ENCODE assay signal across 8 mouse cellular contexts in genomic region chr13:21363719-21364118, GRCm38 (mm10). TPM values are rescaled to one million over a fixed set of nuclear protein-coding genes. Genes with fewer than 3 reads are reported as not detected.
DNase-seq lines count a peak whose midpoint lies in the region; ATAC-seq and TF ChIP-seq lines count a peak whose summit lies in the region.

No protein-coding gene starts in this region.

- H3K36me3 ChIP-seq in lung, embryonic 14.5 days (ENCODE audit: insufficient read depth) = peaks cover 21% of the 10 kb centered on the region
- no peaks in the 10 kb centered on the region for H3K36me3 ChIP-seq in hindbrain, embryonic 11.5 days (ENCODE audit: control insufficient read depth, insufficient read depth, low read length)
- H3K36me3 ChIP-seq in midbrain, embryonic 14.5 days (ENCODE audit: control insufficient read depth, insufficient read depth, low read length) = peaks cover 16% of the 10 kb centered on the region

- peaks cover 3% of the 10 kb centered on the region; the same call in 1 of the 2 replicates for H3K4me1 ChIP-seq in lung, embryonic 14.5 days (ENCODE audit: insufficient read depth)
- no peaks in the 10 kb centered on the region; the same call in 1 of the 2 replicates for H3K4me1 ChIP-seq in hindbrain, embryonic 11.5 days (replicated peaks; ENCODE audit: control insufficient read depth, insufficient read depth, low read length)
- peaks cover 25% of the 10 kb centered on the region for H3K4me1 ChIP-seq in midbrain, embryonic 14.5 days (ENCODE audit: control insufficient read depth, insufficient read depth, low read length)

- peak overlapping the region; percentile 71 for H3K4me3 ChIP-seq in lung, embryonic 14.5 days (ENCODE audit: low read depth, low read length)
- H3K4me3 ChIP-seq in hindbrain, embryonic 11.5 days (ENCODE audit: low read depth, low read length) = peak overlapping the region; percentile 75
- peak overlapping the region; percentile 56 for H3K4me3 ChIP-seq in midbrain, embryonic 14.5 days (replicated peaks; ENCODE audit: low read depth, low read length)

- 60% methylated on average over 12 of the region's 12 CpGs for WGBS in lung, embryonic 14.5 days
- 69% methylated on average over 12 of the region's 12 CpGs for WGBS in hindbrain, embryonic 11.5 days
- WGBS in midbrain, embryonic 14.5 days = 61% methylated on average over 12 of the region's 12 CpGs

- DNase-seq in lung, embryonic 14.5 days = peak; percentile 10
- DNase-seq in lung, adult 18-20 months = no peak
- DNase-seq in cerebellum, postnatal 25 days = peak; percentile 14 to 28
- peak; percentile 9 for DNase-seq in hindbrain, embryonic 11.5 days (ENCODE audit: low spot score)
- DNase-seq in midbrain, embryonic 14.5 days = no peak
- DNase-seq in right cerebral cortex, postnatal 14 days = no peak
- DNase-seq in spleen, postnatal 14 days (ENCODE audit: low spot score in 2 of 2) = no peak
- no peak for DNase-seq in c-Kit-positive CD71-positive TER-119-positive erythroid progenitor cells, embryonic 14.5 days (ENCODE audit: low spot score)

- H3K9me3 ChIP-seq in lung, embryonic 14.5 days (ENCODE audit: low read depth, low read length) = no peaks in the 10 kb centered on the region
- H3K9me3 ChIP-seq in hindbrain, embryonic 11.5 days (ENCODE audit: control insufficient read depth, low read length) = no peaks in the 10 kb centered on the region
- no peaks in the 10 kb centered on the region for H3K9me3 ChIP-seq in midbrain, embryonic 14.5 days (ENCODE audit: control insufficient read depth, low read length)

- ATAC-seq in lung, embryonic 14.5 days (ENCODE audit: insufficient read depth) = no peak
- ATAC-seq in hindbrain, embryonic 11.5 days (ENCODE audit: low FRiP score) = no peak
- no peak for ATAC-seq in midbrain, embryonic 14.5 days (ENCODE audit: low FRiP score, low TSS enrichment)

- no peak for TF ChIP-seq CTCF in lung, embryonic 14.5 days (IDR thresholded peaks at IDR 0.05; ENCODE audit: low read depth)

- H3K27me3 ChIP-seq in lung, embryonic 14.5 days (ENCODE audit: insufficient read depth, low read length) = no peaks in the 10 kb centered on the region
- no peaks in the 10 kb centered on the region for H3K27me3 ChIP-seq in hindbrain, embryonic 11.5 days (ENCODE audit: control insufficient read depth, insufficient read depth, low read length)
- no peaks in the 10 kb centered on the region for H3K27me3 ChIP-seq in midbrain, embryonic 14.5 days (ENCODE audit: control insufficient read depth, insufficient read depth, low read length)

- peak overlapping the region; percentile 82 for H3K9ac ChIP-seq in lung, embryonic 14.5 days
- no peak overlapping the region for H3K9ac ChIP-seq in hindbrain, embryonic 11.5 days (ENCODE audit: low read depth, low read length)
- H3K9ac ChIP-seq in midbrain, embryonic 14.5 days (replicated peaks; ENCODE audit: low read length) = peak overlapping the region; percentile 72; the same call in 1 of the 2 replicates

- no peak overlapping the region for H3K27ac ChIP-seq in lung, embryonic 14.5 days (ENCODE audit: low read depth)
- H3K27ac ChIP-seq in hindbrain, embryonic 11.5 days (ENCODE audit: low read depth, low read length) = no peak overlapping the region
- H3K27ac ChIP-seq in midbrain, embryonic 14.5 days (replicated peaks; ENCODE audit: low read depth, low read length) = no peak overlapping the region

- H3K4me2 ChIP-seq in lung, embryonic 14.5 days = peak overlapping the region; percentile 59
- peak overlapping the region; percentile 49 for H3K4me2 ChIP-seq in hindbrain, embryonic 11.5 days (replicated peaks; ENCODE audit: low read depth, low read length)
- H3K4me2 ChIP-seq in midbrain, embryonic 14.5 days (ENCODE audit: low read length) = peak overlapping the region; percentile 69

RNA-seq across cellular contexts. Expression of gene Zscan12, which starts 1.1 kb away (rescaled TPM):
- polyA plus RNA-seq in lung, embryonic 14.5 days (2014; fragmentation: Nextera tagmentation; extraction: Ambion mirVana) = 14.1 and 14.3 TPM in 2 replicates
- polyA plus RNA-seq in hindbrain, embryonic 11.5 days (2014; fragmentation: Nextera tagmentation; extraction: Ambion mirVana) = 18.7 and 20.3 TPM in 2 replicates
- 11.8 and 15.9 TPM in 2 replicates for polyA plus RNA-seq in midbrain, embryonic 14.5 days (2014; fragmentation: Nextera tagmentation; extraction: Ambion mirVana)

RNA-seq across cellular contexts. Expression of gene Olfr1367, which starts 17.0 kb away (rescaled TPM):
- polyA plus RNA-seq in lung, embryonic 14.5 days (2014; fragmentation: Nextera tagmentation; extraction: Ambion mirVana) = not detected in 2 replicates
- not detected in 2 replicates for polyA plus RNA-seq in hindbrain, embryonic 11.5 days (2014; fragmentation: Nextera tagmentation; extraction: Ambion mirVana)
- polyA plus RNA-seq in midbrain, embryonic 14.5 days (2014; fragmentation: Nextera tagmentation; extraction: Ambion mirVana) = not detected in 2 replicates

RNA-seq across cellular contexts. Expression of gene Zkscan3, which starts 38.8 kb away (rescaled TPM):
- 73.2 and 78.0 TPM in 2 replicates for polyA plus RNA-seq in lung, embryonic 14.5 days (2014; fragmentation: Nextera tagmentation; extraction: Ambion mirVana)
- polyA plus RNA-seq in hindbrain, embryonic 11.5 days (2014; fragmentation: Nextera tagmentation; extraction: Ambion mirVana) = 84.8 and 90.5 TPM in 2 replicates
- polyA plus RNA-seq in midbrain, embryonic 14.5 days (2014; fragmentation: Nextera tagmentation; extraction: Ambion mirVana) = 61.8 and 69.9 TPM in 2 replicates

RNA-seq across cellular contexts. Expression of gene Gpx6, which starts 51.8 kb away (rescaled TPM):
- not detected in 2 replicates for polyA plus RNA-seq in lung, embryonic 14.5 days (2014; fragmentation: Nextera tagmentation; extraction: Ambion mirVana)
- 0.32 TPM in 1 of 2 replicates, not detected in the other for polyA plus RNA-seq in hindbrain, embryonic 11.5 days (2014; fragmentation: Nextera tagmentation; extraction: Ambion mirVana)
- not detected in 2 replicates for polyA plus RNA-seq in midbrain, embryonic 14.5 days (2014; fragmentation: Nextera tagmentation; extraction: Ambion mirVana)

Comparison
In these comparisons a context has a peak if more than half of its experiments do, and no peak if none do; other contexts are left out.
1. DNase-seq: peak in lung, embryonic 14.5 days (single experiment), cerebellum, postnatal 25 days (2 of 2) and hindbrain, embryonic 11.5 days (single experiment); none in lung, adult 18-20 months (0 of 2), midbrain, embryonic 14.5 days (single experiment), right cerebral cortex, postnatal 14 days (single experiment), spleen, postnatal 14 days (0 of 2) and c-Kit-positive CD71-positive TER-119-positive erythroid progenitor cells, embryonic 14.5 days (single experiment).
2. Peak in every context shown above with its lines, with median percentiles within 50 percentile points of each other: H3K4me2 ChIP-seq and H3K4me3 ChIP-seq.